Mouse (Mus musculus): Measurements from ENCODE around the gene Cntn5.

The Cntn5 gene

GRCm38 (mm10) chr9:10400099-10400498 lies 504.5 kb downstream of the Cntn5 start:
- DNase-seq, result no peak

- DNase-seq, result no peak
Observed at GRCm38 (mm10) chr9:10389863-10390262, 514.7 kb downstream of the Cntn5 start.

GRCm38 (mm10) chr9:10384455-10384854 lies 520.1 kb downstream of the Cntn5 start:
- no peak for DNase-seq

GRCm38 (mm10) chr9:10383140-10383539 lies 521.4 kb downstream of the Cntn5 start:
- no peak for DNase-seq

GRCm38 (mm10) chr9:10381701-10382100 lies 522.9 kb downstream of the Cntn5 start:
- no peak for DNase-seq

GRCm38 (mm10) chr9:10376261-10376660 lies 528.3 kb downstream of the Cntn5 start:
- no peak for DNase-seq

GRCm38 (mm10) chr9:10368971-10369370 lies 535.6 kb downstream of the Cntn5 start:
- DNase-seq, result no peak

- DNase-seq, result no peak
Observed at GRCm38 (mm10) chr9:10368410-10368809, 536.2 kb downstream of the Cntn5 start.

GRCm38 (mm10) chr9:10366246-10366955 lies 538.2 kb downstream of the Cntn5 start:
- no peak for DNase-seq

GRCm38 (mm10) chr9:10350909-10351655 lies 553.5 kb downstream of the Cntn5 start:
- no peak for DNase-seq

- DNase-seq, result no peak
Observed at GRCm38 (mm10) chr9:10348741-10349140, 555.8 kb downstream of the Cntn5 start.

GRCm38 (mm10) chr9:10348222-10348621 lies 556.4 kb downstream of the Cntn5 start:
- no peak for DNase-seq

- DNase-seq, result no peak
Observed at GRCm38 (mm10) chr9:10340751-10341150, 563.8 kb downstream of the Cntn5 start.

- no peak for DNase-seq
Observed at GRCm38 (mm10) chr9:10339716-10340115, 564.9 kb downstream of the Cntn5 start.

GRCm38 (mm10) chr9:10324697-10325368 lies 579.7 kb downstream of the Cntn5 start:
- peak; percentile 13 for DNase-seq

- DNase-seq, result peak; percentile 55
Observed at GRCm38 (mm10) chr9:10269342-10269741, 635.2 kb downstream of the Cntn5 start.

- no peak for DNase-seq
Observed at GRCm38 (mm10) chr9:10268836-10269235, 635.7 kb downstream of the Cntn5 start.

- no peak for DNase-seq
Observed at GRCm38 (mm10) chr9:10265616-10266015, 639.0 kb downstream of the Cntn5 start.

GRCm38 (mm10) chr9:10233364-10233763 lies 671.2 kb downstream of the Cntn5 start:
- DNase-seq, result no peak

- no peak for DNase-seq
Observed at GRCm38 (mm10) chr9:10232066-10232465, 672.5 kb downstream of the Cntn5 start.

GRCm38 (mm10) chr9:10230973-10231372 lies 673.6 kb downstream of the Cntn5 start:
- no peak for DNase-seq

GRCm38 (mm10) chr9:10229716-10230115 lies 674.9 kb downstream of the Cntn5 start:
- DNase-seq, result peak; percentile 40

- peak; percentile 46 for DNase-seq
Observed at GRCm38 (mm10) chr9:10226013-10226412, 678.6 kb downstream of the Cntn5 start.

- DNase-seq, result no peak
Observed at GRCm38 (mm10) chr9:10186063-10186462, 718.5 kb downstream of the Cntn5 start.

Data from right cerebral cortex, adult 18-20 months (tissue).